Mouse (Mus musculus): Measurements from ENCODE around the gene Olfr1357.

DNA sequence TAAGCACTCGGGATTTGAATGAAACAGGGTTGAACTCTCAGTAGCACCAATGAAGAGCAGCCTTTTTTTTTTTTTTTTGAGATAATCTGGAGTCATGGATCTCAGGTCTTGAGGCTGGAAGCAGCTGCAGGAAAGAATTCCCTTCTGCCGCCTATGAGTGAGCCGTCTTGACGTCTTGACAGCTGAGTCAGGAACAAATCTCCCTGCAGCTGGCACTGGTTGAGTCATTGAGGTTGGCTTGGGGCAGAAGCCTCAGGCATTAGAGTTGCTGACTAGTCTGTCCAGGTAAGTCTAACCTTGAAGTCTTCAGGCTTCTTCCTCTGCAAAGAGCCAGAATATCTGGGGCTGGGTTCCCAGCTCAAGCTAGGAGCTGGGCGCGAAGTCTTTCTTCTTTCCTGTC is 23.7 kb downstream of the Olfr1357 start:
- no peak for TF ChIP-seq CTCF (IDR thresholded peaks at IDR 0.05; ENCODE audit: low read depth, low read length)
- no peak for TF ChIP-seq GATA1 (IDR thresholded peaks at IDR 0.05; ENCODE audit: borderline replicate concordance, low read length)
- no peak for TF ChIP-seq TAL1 (conservative IDR thresholded peaks at IDR 0.05; ENCODE audit: low read depth, low read length)
- no peak for TF ChIP-seq GATA2 (IDR thresholded peaks at IDR 0.05; ENCODE audit: borderline replicate concordance, low read depth, low read length)
- no peak for TF ChIP-seq POLR2AphosphoS5 (IDR thresholded peaks at IDR 0.05; ENCODE audit: insufficient replicate concordance, low read depth, low read length)

All from G1E (cell line).